Mouse (Mus musculus): ENCODE data around the gene Aoc3.
"Not testable (repeated sequence)": the region's sequence is repeated elsewhere in the genome, so short reads cannot be mapped to it uniquely, and the experiment has no call there.

Gene Aoc3

DNA sequence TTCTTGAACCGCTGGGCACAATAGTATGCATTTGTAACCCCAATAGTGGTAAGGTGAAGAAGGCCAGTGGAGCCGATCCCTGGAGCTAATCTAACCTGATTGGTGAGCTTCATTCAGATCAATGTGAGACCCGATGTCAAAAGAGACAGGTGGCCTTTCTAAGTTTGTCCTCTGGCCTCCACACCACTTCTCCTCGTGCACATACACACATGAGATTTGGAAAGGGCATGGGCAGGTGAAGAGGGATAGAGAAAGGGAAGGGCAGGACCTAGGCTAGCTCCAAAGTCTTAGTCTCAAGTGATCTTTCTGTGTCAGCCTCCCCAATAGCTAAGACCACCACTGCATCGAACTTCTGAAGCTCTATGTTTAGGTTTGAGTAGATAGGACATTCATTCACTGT lies 39.7 kb downstream of the Aoc3 start:
- no peak for DNase-seq (ENCODE audit: low spot score in 2 of 2)

DNA sequence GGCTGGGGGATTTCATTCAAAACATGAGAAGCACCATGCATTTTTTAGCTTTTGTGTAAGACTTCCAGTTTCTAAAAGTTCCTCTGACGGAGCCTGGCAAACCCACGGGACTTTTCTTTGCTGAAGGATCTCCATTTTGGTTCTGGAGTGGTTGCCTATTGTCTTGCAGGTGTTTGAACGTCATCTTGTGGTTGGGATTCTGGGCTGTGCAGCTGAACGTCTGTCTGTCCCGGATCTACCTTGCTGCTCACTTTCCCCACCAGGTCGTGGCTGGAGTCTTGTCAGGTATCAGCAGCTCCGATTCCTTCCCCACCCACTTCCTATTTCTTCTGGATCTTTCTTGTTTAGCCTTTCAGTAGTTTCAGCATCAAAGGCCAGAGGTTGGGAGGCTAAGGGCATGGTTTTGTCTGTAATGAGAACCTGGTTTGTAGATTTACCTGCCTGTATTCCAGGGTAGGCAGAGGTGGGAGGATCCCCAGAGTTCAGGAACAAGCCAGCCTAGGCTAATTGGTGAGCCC lies 44.1 kb downstream of the Aoc3 start:
- no peak for DNase-seq (ENCODE audit: low spot score in 2 of 2)

DNA sequence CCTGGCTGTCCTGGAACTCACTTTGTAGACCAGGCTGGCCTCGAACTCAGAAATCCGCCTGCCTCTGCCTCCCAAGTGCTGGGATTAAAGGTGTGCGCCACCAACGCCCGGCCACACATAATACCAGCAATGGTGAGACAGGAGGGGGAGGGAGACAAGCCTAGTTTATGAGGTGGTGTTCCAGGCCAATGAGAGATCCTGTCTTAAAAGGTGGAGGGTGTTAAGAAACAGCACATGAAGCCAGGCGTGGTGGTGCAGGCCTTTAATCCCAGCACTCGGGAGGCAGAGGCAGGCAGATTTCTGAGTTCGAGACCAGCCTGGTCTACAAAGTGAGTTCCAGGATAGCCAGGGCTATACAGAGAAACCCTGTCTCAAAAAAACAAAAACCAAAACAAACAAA lies 47.8 kb downstream of the Aoc3 start:
- not testable (repeated sequence) for DNase-seq (ENCODE audit: low spot score in 2 of 2)

DNA sequence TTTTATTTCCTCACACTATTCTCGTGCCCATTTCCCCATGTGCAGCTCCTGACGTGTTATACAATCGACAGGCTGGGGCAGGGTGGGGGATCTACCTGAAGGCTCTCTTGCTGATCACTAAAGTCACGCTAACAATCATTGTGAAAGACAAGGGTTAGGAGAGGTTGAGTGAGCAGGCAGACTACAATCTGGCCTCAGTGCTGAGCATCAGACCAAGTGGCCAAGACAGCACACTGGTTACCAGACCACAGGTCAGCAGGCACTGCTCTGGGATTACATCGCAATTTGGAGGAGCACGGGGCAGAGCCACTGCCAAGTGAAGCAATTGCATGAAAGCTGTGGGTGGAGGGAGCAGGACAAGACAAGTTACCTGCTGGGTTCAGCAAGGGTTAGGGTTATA lies 48.5 kb downstream of the Aoc3 start:
- DNase-seq (ENCODE audit: low spot score in 2 of 2), result no peak

DNA sequence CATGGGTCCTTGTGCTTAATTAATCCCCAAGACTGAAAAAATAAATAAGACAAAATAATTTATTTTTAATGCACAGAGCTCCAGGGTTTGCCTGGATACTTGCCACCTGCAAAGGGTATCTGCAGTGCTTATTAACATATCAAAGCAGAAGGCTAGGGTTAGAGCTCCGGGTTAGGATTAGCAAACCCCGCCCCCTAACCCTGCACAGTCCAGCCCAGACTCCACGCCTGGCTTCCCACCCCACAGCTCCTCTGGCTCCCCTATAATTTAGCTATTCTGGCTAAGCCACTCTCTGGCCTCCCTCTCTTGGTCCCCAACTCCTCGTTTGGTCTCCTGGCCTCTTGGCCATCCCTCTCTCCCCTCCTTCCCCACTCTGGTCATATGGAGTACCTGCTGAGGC lies 51.4 kb downstream of the Aoc3 start:
- no peak for DNase-seq (ENCODE audit: low spot score in 2 of 2)

Data from natural killer cell, adult 2 months (primary cell).